Mouse (Mus musculus) lung, postnatal 0 days (tissue): ENCODE measurements around the gene Gm17304.

Experiments used
- CTCF ChIP-seq: IDR thresholded peaks from 2 replicates; pipeline ENCODE4 v1.5.1; 2016; ENCODE audit warnings: antibody characterized with exemption, mild to moderate bottlenecking
- EP300 ChIP-seq: IDR thresholded peaks from 2 replicates; pipeline ENCODE4 v1.6.1; 2016; ENCODE audit warnings: antibody characterized with exemption, mild to moderate bottlenecking, control low read depth

GRCm38 (mm10) chr5:106622193-106622592 lies 13.3 kb downstream of the Gm17304 start:
- no peak for TF ChIP-seq CTCF
- TF ChIP-seq EP300: no peak
